Mouse (Mus musculus) small intestine, adult 2 months (tissue): Measurements from ENCODE around the gene Pdk1. TPM values are rescaled to one million over a fixed set of nuclear protein-coding genes. Genes with fewer than 3 reads are reported as not detected.
"Not testable (repeated sequence)": the region's sequence is repeated elsewhere in the genome, so short reads cannot be mapped to it uniquely, and the experiment has no call there.

ENCODE experiments used
- H3K27ac ChIP-seq: fragments of 200-500 bp; 2 replicates; pipeline ENCODE4 v1.5.1; 2012; ENCODE audit warnings: low read depth, low read length, control low read depth, inconsistent platforms; ENCODE audit not compliant: insufficient read depth
- H3K27me3 ChIP-seq: fragments of 200-500 bp; 2 replicates; pipeline ENCODE4 v1.6.1; 2012; ENCODE audit warnings: mild to moderate bottlenecking, moderate library complexity, low read length, inconsistent platforms; ENCODE audit not compliant: control insufficient read depth, insufficient read depth
- H3K36me3 ChIP-seq: fragments of 200-500 bp; 2 replicates; pipeline ENCODE4 v1.6.1; 2012; ENCODE audit warnings: mild to moderate bottlenecking, low read length, control low read depth, inconsistent platforms; ENCODE audit not compliant: control insufficient read depth, insufficient read depth
- H3K4me1 ChIP-seq: fragments of 200-500 bp; 2 replicates; pipeline ENCODE4 v1.6.1; 2012; ENCODE audit warnings: low read length, inconsistent platforms, mixed read lengths; ENCODE audit not compliant: control insufficient read depth, insufficient read depth, insufficient read length
- H3K4me3 ChIP-seq: fragments of 200-500 bp; 2 replicates; pipeline ENCODE4 v1.5.1; 2012; ENCODE audit warnings: low read depth, mild to moderate bottlenecking, control low read depth, inconsistent platforms, low read length, moderate library complexity
- CTCF ChIP-seq: fragments of 200-500 bp; IDR thresholded peaks from 2 replicates; pipeline ENCODE4 v1.5.1; 2012; ENCODE audit warnings: low read depth, mild to moderate bottlenecking, control low read depth, inconsistent platforms, low read length, moderate library complexity, mixed read lengths; ENCODE audit not compliant: insufficient replicate concordance, insufficient read length; ENCODE audit errors: extremely low read depth
- POLR2A ChIP-seq: fragments of 200-500 bp; IDR thresholded peaks from 2 replicates; pipeline ENCODE4 v1.6.1; 2012; ENCODE audit warnings: low read depth, mild to moderate bottlenecking, control low read depth, inconsistent platforms, low read length, moderate library complexity
- WGBS: fragments of 180-500 bp; shearing (Covaris S2); methylation state at CpG from one replicate; pipeline ENCODE4 v1.1.7; 2018; 5-methylcytosine and 5-hydroxymethylcytosine counted together
- polyA plus RNA-seq: library from polyadenylated mRNA; depleted of rRNA; stranded (reverse); fragments of >200 nt; gene quantifications from 2 replicates; pipeline ENCODE4 v1.2.3, GENCODE M21; 2012

Gene Pdk1
- polyA plus RNA-seq, 1 experiment: 7.0 TPM

GRCm38 (mm10) chr2:71899886-71900285 lies 26.9 kb downstream of the Pdk1 start:
- no peak overlapping the region for H3K27ac ChIP-seq
- TF ChIP-seq CTCF: no peak
- no peak overlapping the region for H3K4me3 ChIP-seq
- WGBS: 86% methylated on average over 15 of the region's 15 CpGs
- no peaks in the 10 kb centered on the region for H3K27me3 ChIP-seq
- H3K4me1 ChIP-seq: no peaks in the 10 kb centered on the region
- peaks cover 9% of the 10 kb centered on the region for H3K36me3 ChIP-seq

- WGBS: 68% methylated on average over 7 of the region's 7 CpGs
- H3K27ac ChIP-seq: no peak overlapping the region
- H3K36me3 ChIP-seq: peaks cover 2% of the 10 kb centered on the region
- H3K4me3 ChIP-seq: no peak overlapping the region
- H3K27me3 ChIP-seq: no peaks in the 10 kb centered on the region
- no peaks in the 10 kb centered on the region for H3K4me1 ChIP-seq
- no peak for TF ChIP-seq CTCF
- TF ChIP-seq POLR2A: no peak
These were observed 32.1 kb downstream of the Pdk1 start for GRCm38 (mm10) chr2:71905154-71905553.

- H3K4me1 ChIP-seq, H3K36me3 ChIP-seq: not testable (repeated sequence)
- WGBS: 94% methylated on average over 8 of the region's 8 CpGs
These were observed 33.3 kb downstream of the Pdk1 start for GRCm38 (mm10) chr2:71906356-71906755.

GRCm38 (mm10) chr2:71913911-71914310 lies 40.9 kb downstream of the Pdk1 start:
- Histone ChIP-seq H3K4me3 (no peak overlapping the region), H3K36me3 (no peaks in the 10 kb centered on the region), H3K27ac (no peak overlapping the region), H3K4me1 (no peaks in the 10 kb centered on the region), H3K27me3 (no peaks in the 10 kb centered on the region)
- WGBS: 77% methylated on average over 10 of the region's 10 CpGs
- TF ChIP-seq POLR2A (no peak), CTCF (no peak)

More at GRCm38 (mm10) chr2:71906356-71906755, 33.3 kb downstream of the Pdk1 start:
- not testable (repeated sequence) for H3K27ac ChIP-seq, H3K4me3 ChIP-seq, H3K27me3 ChIP-seq

GRCm38 (mm10) chr2:71919227-71919647 lies 46.2 kb downstream of the Pdk1 start:
- no peaks in the 10 kb centered on the region for H3K4me1 ChIP-seq
- H3K27ac ChIP-seq: no peak overlapping the region
- H3K36me3 ChIP-seq: no peaks in the 10 kb centered on the region
- TF ChIP-seq POLR2A (no peak), CTCF (no peak)
- no peak overlapping the region for H3K4me3 ChIP-seq
- no peaks in the 10 kb centered on the region for H3K27me3 ChIP-seq
- 52% methylated on average over 11 of the region's 11 CpGs for WGBS

- not testable (repeated sequence) for H3K4me3 ChIP-seq, H3K4me1 ChIP-seq, H3K27me3 ChIP-seq, H3K36me3 ChIP-seq, H3K27ac ChIP-seq
- 86% methylated on average over 2 of the region's 2 CpGs for WGBS
These were observed 51.9 kb downstream of the Pdk1 start for GRCm38 (mm10) chr2:71924931-71925330.

GRCm38 (mm10) chr2:71934046-71934445 lies 61.0 kb downstream of the Pdk1 start:
- Histone ChIP-seq H3K36me3 (no peaks in the 10 kb centered on the region), H3K4me3 (no peak overlapping the region), H3K4me1 (peaks cover 5% of the 10 kb centered on the region; the same call in 1 of the 2 replicates), H3K27ac (no peak overlapping the region), H3K27me3 (no peaks in the 10 kb centered on the region)
- WGBS: 42% methylated on average over 8 of the region's 8 CpGs
- TF ChIP-seq CTCF: no peak
- no peak for TF ChIP-seq POLR2A

GRCm38 (mm10) chr2:71936711-71937110 lies 63.7 kb downstream of the Pdk1 start:
- Histone ChIP-seq H3K27me3 (no peaks in the 10 kb centered on the region), H3K4me1 (peaks cover 5% of the 10 kb centered on the region; the same call in 1 of the 2 replicates), H3K36me3 (no peaks in the 10 kb centered on the region), H3K4me3 (no peak overlapping the region), H3K27ac (no peak overlapping the region)
- TF ChIP-seq CTCF (no peak), POLR2A (no peak)
- 89% methylated on average over 1 of the region's 1 CpGs for WGBS
